Mouse (Mus musculus): ENCODE data around the gene Hes2. TPM values are rescaled to one million over a fixed set of nuclear protein-coding genes. Genes with fewer than 3 reads are reported as not detected.
A peak's percentile ranks its signal among the peaks of the same experiment; 100 is the strongest.

The Hes2 gene
- polyA plus RNA-seq, 1 experiment: not detected

GRCm38 (mm10) chr4:152130771-152131653 lies 27.7 kb upstream of the Hes2 start:
- Histone ChIP-seq H3K27ac (ENCODE audit: insufficient read depth, low read length) (no peak overlapping the region), H3K4me3 (ENCODE audit: insufficient read depth, low read length) (no peak overlapping the region)
- no peak for TF ChIP-seq CTCF (IDR thresholded peaks at IDR 0.05; ENCODE audit: extremely low read depth, insufficient read depth, low read length)
- TF ChIP-seq POLR2A (IDR thresholded peaks at IDR 0.05; ENCODE audit: extremely low read depth, insufficient read depth, low read length): no peak

GRCm38 (mm10) chr4:152131809-152132771 lies 26.6 kb upstream of the Hes2 start:
- H3K4me3 ChIP-seq (ENCODE audit: insufficient read depth, low read length): no peak overlapping the region
- H3K27ac ChIP-seq (ENCODE audit: insufficient read depth, low read length): no peak overlapping the region
- H3K4me1 ChIP-seq (ENCODE audit: control insufficient read depth, insufficient read depth, low read length): no peaks in the 10 kb centered on the region
- TF ChIP-seq POLR2A (IDR thresholded peaks at IDR 0.05; ENCODE audit: extremely low read depth, insufficient read depth, low read length) (no peak), CTCF (IDR thresholded peaks at IDR 0.05; ENCODE audit: extremely low read depth, insufficient read depth, low read length) (no peak)

More at GRCm38 (mm10) chr4:152130771-152131653, 27.7 kb upstream of the Hes2 start:
- no peaks in the 10 kb centered on the region for H3K4me1 ChIP-seq (ENCODE audit: control insufficient read depth, insufficient read depth, low read length)

- Histone ChIP-seq H3K4me1 (ENCODE audit: control insufficient read depth, insufficient read depth, low read length) (no peaks in the 10 kb centered on the region), H3K4me3 (ENCODE audit: insufficient read depth, low read length) (no peak overlapping the region), H3K27ac (ENCODE audit: insufficient read depth, low read length) (no peak overlapping the region)
- no peak for TF ChIP-seq POLR2A (IDR thresholded peaks at IDR 0.05; ENCODE audit: extremely low read depth, insufficient read depth, low read length)
- TF ChIP-seq CTCF (IDR thresholded peaks at IDR 0.05; ENCODE audit: extremely low read depth, insufficient read depth, low read length): no peak
These were observed 25.9 kb upstream of the Hes2 start for GRCm38 (mm10) chr4:152132772-152133169.

GRCm38 (mm10) chr4:152133213-152133612 lies 25.5 kb upstream of the Hes2 start:
- TF ChIP-seq POLR2A (IDR thresholded peaks at IDR 0.05; ENCODE audit: extremely low read depth, insufficient read depth, low read length): no peak
- no peaks in the 10 kb centered on the region for H3K4me1 ChIP-seq (ENCODE audit: control insufficient read depth, insufficient read depth, low read length)
- no peak overlapping the region for H3K27ac ChIP-seq (ENCODE audit: insufficient read depth, low read length)
- H3K4me3 ChIP-seq (ENCODE audit: insufficient read depth, low read length): no peak overlapping the region

- no peak for TF ChIP-seq POLR2A (IDR thresholded peaks at IDR 0.05; ENCODE audit: extremely low read depth, insufficient read depth, low read length)
- peak; percentile 71 for TF ChIP-seq CTCF (IDR thresholded peaks at IDR 0.05; ENCODE audit: extremely low read depth, insufficient read depth, low read length)
- Histone ChIP-seq H3K4me1 (ENCODE audit: control insufficient read depth, insufficient read depth, low read length) (no peaks in the 10 kb centered on the region), H3K4me3 (ENCODE audit: insufficient read depth, low read length) (no peak overlapping the region), H3K27ac (ENCODE audit: insufficient read depth, low read length) (no peak overlapping the region)
These were observed 24.2 kb upstream of the Hes2 start for GRCm38 (mm10) chr4:152134507-152134906.

GRCm38 (mm10) chr4:152135363-152135762 lies 23.3 kb upstream of the Hes2 start:
- no peak for TF ChIP-seq POLR2A (IDR thresholded peaks at IDR 0.05; ENCODE audit: extremely low read depth, insufficient read depth, low read length)
- TF ChIP-seq CTCF (IDR thresholded peaks at IDR 0.05; ENCODE audit: extremely low read depth, insufficient read depth, low read length): no peak
- Histone ChIP-seq H3K4me3 (ENCODE audit: insufficient read depth, low read length) (no peak overlapping the region), H3K27ac (ENCODE audit: insufficient read depth, low read length) (no peak overlapping the region), H3K4me1 (ENCODE audit: control insufficient read depth, insufficient read depth, low read length) (no peaks in the 10 kb centered on the region)

- peaks cover 4% of the 10 kb centered on the region for H3K4me1 ChIP-seq (ENCODE audit: control insufficient read depth, insufficient read depth, low read length)
- H3K4me3 ChIP-seq (ENCODE audit: insufficient read depth, low read length): no peak overlapping the region
- no peak overlapping the region for H3K27ac ChIP-seq (ENCODE audit: insufficient read depth, low read length)
- no peak for TF ChIP-seq POLR2A (IDR thresholded peaks at IDR 0.05; ENCODE audit: extremely low read depth, insufficient read depth, low read length)
- peak; percentile 50 for TF ChIP-seq CTCF (IDR thresholded peaks at IDR 0.05; ENCODE audit: extremely low read depth, insufficient read depth, low read length)
These were observed 22.4 kb upstream of the Hes2 start for GRCm38 (mm10) chr4:152136112-152136875.

- Histone ChIP-seq H3K27ac (ENCODE audit: insufficient read depth, low read length) (no peak overlapping the region), H3K4me1 (ENCODE audit: control insufficient read depth, insufficient read depth, low read length) (peaks cover 4% of the 10 kb centered on the region), H3K4me3 (ENCODE audit: insufficient read depth, low read length) (no peak overlapping the region)
- no peak for TF ChIP-seq CTCF (IDR thresholded peaks at IDR 0.05; ENCODE audit: extremely low read depth, insufficient read depth, low read length)
These were observed 21.8 kb upstream of the Hes2 start for GRCm38 (mm10) chr4:152136876-152137250.
